Mouse (Mus musculus) Patski (cell line): ENCODE data around the gene Ifitm1. TPM values are rescaled to one million over a fixed set of nuclear protein-coding genes. Genes with fewer than 3 reads are reported as not detected.

Experiments used
- ATAC-seq: fragments of 100-300 bp; one replicate; pipeline ENCODE4 v1.8.0; 2021
- CTCF ChIA-PET: fragments of 350-600 bp; sonication (Branson Sonifier 250); formaldehyde crosslinking; loops from one replicate; lab custom pipeline; 2022; ENCODE audit warnings: inconsistent platforms; lab: Charles Lee
- POLR2A ChIA-PET: fragments of 350-600 bp; sonication (Branson Sonifier 250); formaldehyde crosslinking; loops from one replicate; lab custom pipeline; 2022; ENCODE audit warnings: antibody characterized with exemption, inconsistent platforms; lab: Charles Lee
- DNase-seq: peaks from one replicate; pipeline ENCODE4 v3.0.0-alpha.2; 2011; ENCODE audit warnings: low read depth, low spot score
- H3K27me3 ChIP-seq: fragments of 371-371 bp; one replicate; pipeline ENCODE4 v1.5.1; 2021
- CTCF ChIP-seq: fragments of 100-300 bp; IDR thresholded peaks from one replicate; pipeline ENCODE4 v1.5.1; 2021
- in situ Hi-C: fragments of 300-500 bp; cut with MboI; formaldehyde crosslinking; loops from 3 replicates; pipeline ENCODE4 v1.11.1; 2018; ENCODE audit warnings: low pct_unique_long_range_greater_than_20kb, mixed read lengths
- polyA plus RNA-seq: library from polyadenylated mRNA; unstranded; gene quantifications from one replicate; pipeline ENCODE4 v1.2.3, GENCODE M21; 2021

Ifitm1 gene
- polyA plus RNA-seq, 1 experiment from 2014 or later, result 0.22 TPM

- in situ Hi-C loops, result no loop called here
- ATAC-seq, result no peak
- H3K27me3 ChIP-seq, result no peaks in the 10 kb centered on the region
- no peak for TF ChIP-seq CTCF
- ChIA-PET CTCF (interaction anchor here (1.0 to 1.9 kb wide), 3 partner anchors 19 to 31 kb away, joined by 3 to 5 read pairs (median 3); no protein-coding TSS in a partner anchor), POLR2A (no interaction called here)
- no peak for DNase-seq
Measured at GRCm38 (mm10) chr7:140990185-140990584, 23.2 kb downstream of the Ifitm1 start.

DNA sequence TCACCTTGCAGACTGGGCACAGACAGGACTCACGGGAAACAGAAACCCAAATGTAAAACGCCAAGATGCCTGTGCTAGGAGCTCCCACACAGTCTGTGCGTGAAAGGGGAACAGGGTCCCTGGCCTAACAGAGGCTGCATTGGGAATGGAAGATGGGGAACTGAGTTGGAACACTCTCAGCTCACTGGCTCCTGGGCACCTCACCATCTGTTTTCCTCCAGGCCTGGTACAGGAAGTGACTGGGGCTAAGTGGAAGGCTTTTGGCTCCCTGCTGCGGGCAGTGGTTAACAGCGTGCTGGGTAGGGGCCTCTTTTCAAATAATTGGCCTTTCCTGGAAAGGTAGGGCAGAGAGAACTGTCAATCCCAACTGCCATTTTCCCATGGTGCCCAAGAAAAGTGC is 23.6 kb downstream of the Ifitm1 start:
- H3K27me3 ChIP-seq, result no peaks in the 10 kb centered on the region
- ChIA-PET CTCF (interaction anchor here (1.1 to 1.9 kb wide), 2 partner anchors 18 to 32 kb away, joined by 3 to 5 read pairs; no protein-coding TSS in a partner anchor), POLR2A (no interaction called here)
- DNase-seq (no peak), ATAC-seq (no peak)
- in situ Hi-C loops, result no loop called here
- no peak for TF ChIP-seq CTCF

DNA sequence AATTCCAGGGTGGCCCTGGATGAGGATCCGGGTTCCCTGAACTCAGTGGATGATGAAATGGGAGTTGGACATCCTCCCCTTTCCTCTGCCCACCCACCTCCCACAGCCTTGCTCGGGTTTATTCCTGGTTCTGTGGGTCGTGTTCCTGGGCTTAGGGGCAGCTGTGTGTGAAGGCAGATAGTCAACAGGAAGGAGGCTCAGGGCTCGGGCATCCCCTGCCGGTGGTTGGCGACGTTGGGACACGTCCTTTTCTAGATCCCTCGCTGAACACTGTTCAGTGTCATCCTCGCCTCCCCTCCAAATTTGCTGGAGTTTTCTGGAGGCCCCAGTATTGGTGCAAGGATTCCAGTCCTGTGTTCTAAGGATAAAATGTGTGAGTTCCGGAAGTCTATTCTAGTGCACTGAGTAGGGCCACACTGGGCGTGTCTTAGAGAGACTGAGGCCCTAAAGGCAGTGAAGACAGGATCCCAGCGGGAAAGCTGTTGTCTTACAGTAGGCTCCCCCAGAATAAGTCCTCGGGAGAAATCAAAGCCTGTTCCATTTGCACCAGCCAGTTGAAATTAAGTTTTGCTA is 24.2 kb downstream of the Ifitm1 start:
- TF ChIP-seq CTCF, result no peak
- CTCF ChIA-PET, result interaction anchor here (1.9 kb wide), 1 partner anchor 32 kb away, joined by 5 read pairs; no protein-coding TSS in a partner anchor
- in situ Hi-C loops, result no loop called here
- H3K27me3 ChIP-seq, result no peaks in the 10 kb centered on the region
- ATAC-seq (no peak), DNase-seq (no peak)
- POLR2A ChIA-PET, result no interaction called here

DNA sequence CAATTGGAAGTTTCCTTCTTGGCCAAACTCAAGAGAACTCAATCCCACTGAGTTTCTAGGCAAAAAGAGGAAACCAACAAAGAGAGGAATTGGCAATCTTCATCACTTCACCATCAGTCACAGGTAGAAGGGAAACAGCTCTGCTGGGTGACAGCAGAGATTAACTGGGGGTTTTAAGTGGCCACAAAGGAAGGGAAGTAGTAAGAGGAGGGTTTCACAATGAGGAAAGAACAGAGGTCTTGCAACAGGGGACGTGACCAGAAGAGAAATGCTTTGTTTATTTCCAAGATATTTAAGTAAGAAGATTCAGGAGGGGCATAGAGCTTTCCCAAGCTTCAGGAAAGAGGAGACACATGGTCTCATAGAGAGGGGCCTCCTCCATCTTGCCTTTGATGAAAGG is 30.8 kb downstream of the Ifitm1 start:
- ATAC-seq (no peak), DNase-seq (no peak)
- CTCF ChIA-PET, result no interaction called here
- no peak for TF ChIP-seq CTCF
- POLR2A ChIA-PET, result no interaction called here
- H3K27me3 ChIP-seq, result no peaks in the 10 kb centered on the region
- in situ Hi-C loops, result no loop called here

- CTCF ChIA-PET, result no interaction called here
- DNase-seq (no peak), ATAC-seq (no peak)
- POLR2A ChIA-PET, result no interaction called here
- in situ Hi-C loops, result no loop called here
- no peaks in the 10 kb centered on the region for H3K27me3 ChIP-seq
- TF ChIP-seq CTCF, result no peak
Measured at GRCm38 (mm10) chr7:140998853-140999700, 32.1 kb downstream of the Ifitm1 start.

GRCm38 (mm10) chr7:141000881-141001708 is 34.1 kb downstream of the Ifitm1 start:
- DNase-seq, result no peak
- H3K27me3 ChIP-seq, result no peaks in the 10 kb centered on the region
- ChIA-PET CTCF (no interaction called here), POLR2A (interaction anchor here (0.6 kb wide), 1 partner anchor 893 kb away, joined by 4 read pairs; no protein-coding TSS in a partner anchor)
- ATAC-seq, result no peak
- in situ Hi-C loops, result no loop called here
- TF ChIP-seq CTCF, result no peak

DNA sequence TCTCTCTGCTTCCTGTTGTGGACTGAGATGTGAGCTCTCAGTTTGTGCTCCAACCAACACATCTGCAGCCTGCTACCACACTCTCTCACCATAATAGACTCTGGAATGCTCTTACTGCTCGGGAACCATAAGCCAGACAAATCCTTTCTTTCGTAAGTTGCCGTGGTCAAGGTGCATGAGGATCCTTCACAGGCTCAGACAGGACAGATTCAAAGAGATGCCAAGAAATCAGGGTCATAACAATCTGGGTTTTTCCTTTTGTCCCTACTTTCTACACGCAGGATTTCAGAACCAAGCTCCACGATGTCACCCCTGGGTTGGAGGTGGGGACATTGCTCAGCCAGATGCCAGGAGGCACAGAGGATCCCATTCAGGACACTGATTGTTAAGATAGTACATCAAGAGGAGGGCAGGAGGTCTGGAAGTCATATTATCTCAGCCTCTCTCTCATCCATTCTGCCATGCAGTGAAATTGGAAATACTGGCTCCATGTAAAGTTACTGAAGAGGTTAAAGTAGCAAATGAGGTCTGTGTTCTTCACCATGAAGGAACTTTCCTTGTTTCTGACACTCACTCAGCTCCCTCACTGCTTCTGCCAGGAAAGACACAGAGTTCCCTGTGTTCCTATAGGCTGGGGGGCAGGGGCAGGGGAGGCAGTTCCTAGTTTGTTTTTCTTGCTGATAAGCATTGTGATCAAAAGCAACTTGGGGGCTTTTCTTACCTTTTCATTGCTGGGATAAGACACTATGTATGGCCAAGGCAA is 36.4 kb downstream of the Ifitm1 start:
- H3K27me3 ChIP-seq, result no peaks in the 10 kb centered on the region
- DNase-seq (no peak), ATAC-seq (no peak)
- TF ChIP-seq CTCF, result no peak
- CTCF ChIA-PET, result no interaction called here
- in situ Hi-C loops, result no loop called here
- POLR2A ChIA-PET, result no interaction called here

GRCm38 (mm10) chr7:141006446-141006845 is 39.4 kb downstream of the Ifitm1 start:
- DNase-seq (no peak), ATAC-seq (no peak)
- in situ Hi-C loops, result no loop called here
- ChIA-PET CTCF (interaction anchor here (0.8 to 1.0 kb wide), 2 partner anchors 47 to 48 kb away, joined by 3 read pairs; no protein-coding TSS in a partner anchor), POLR2A (no interaction called here)
- H3K27me3 ChIP-seq, result no peaks in the 10 kb centered on the region
- no peak for TF ChIP-seq CTCF

DNA sequence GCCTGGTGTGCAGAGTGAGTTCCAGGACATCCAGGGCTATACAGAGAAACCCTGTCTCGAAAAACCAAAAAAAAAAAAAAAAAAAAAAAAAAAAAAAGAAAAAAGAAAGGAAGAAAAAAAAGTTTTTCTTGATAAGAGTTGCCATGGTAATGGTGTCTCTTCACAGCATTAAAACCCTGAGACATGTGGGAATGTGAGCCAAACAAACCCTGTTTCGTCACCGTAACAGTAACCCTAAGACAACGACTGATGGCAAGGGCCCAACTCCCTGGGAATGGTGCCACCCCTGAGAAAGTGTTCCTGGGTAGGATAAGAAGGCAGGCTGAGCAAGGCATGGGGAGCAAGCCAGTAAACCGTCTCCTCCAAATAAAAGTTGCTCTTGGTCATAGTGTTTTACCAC is 39.9 kb downstream of the Ifitm1 start:
- ATAC-seq (no peak), DNase-seq (no peak)
- CTCF ChIA-PET, result interaction anchor here (0.8 to 3.2 kb wide), 3 partner anchors 41 to 49 kb away, joined by 3 to 41 read pairs (median 3); partner anchors contain the start of gene Ifitm2
- POLR2A ChIA-PET, result no interaction called here
- TF ChIP-seq CTCF, result no peak
- in situ Hi-C loops, result no loop called here
- H3K27me3 ChIP-seq, result no peaks in the 10 kb centered on the region
